Mouse (Mus musculus): ENCODE results near the gene Barhl1. TPM values are rescaled to one million over a fixed set of nuclear protein-coding genes. Genes with fewer than 3 reads are reported as not detected.

Gene Barhl1
- polyA plus RNA-seq, 1 experiment from 2014 or later, result 7.5 TPM

Other genes starting within 250 kb of the Barhl1 start
- 1.5 TPM in 2 replicates for gene Spaca9, start 216.9 kb downstream of the Barhl1 start, polyA plus RNA-seq (2015; fragmentation: Nextera tagmentation; extraction: Ambion mirVana)
- gene Ak8, start 216.5 kb downstream of the Barhl1 start, polyA plus RNA-seq (2015; fragmentation: Nextera tagmentation; extraction: Ambion mirVana), result 1.7 and 1.8 TPM in 2 replicates
- 14.2 and 14.4 TPM in 2 replicates for gene Gtf3c4, start 76.3 kb downstream of the Barhl1 start, polyA plus RNA-seq (2015; fragmentation: Nextera tagmentation; extraction: Ambion mirVana)
- 11.0 and 12.3 TPM in 2 replicates for gene Ddx31, start 76.3 kb downstream of the Barhl1 start, polyA plus RNA-seq (2015; fragmentation: Nextera tagmentation; extraction: Ambion mirVana)
- 0.47 and 0.49 TPM in 2 replicates for gene Cfap77, start 138.4 kb upstream of the Barhl1 start, polyA plus RNA-seq (2015; fragmentation: Nextera tagmentation; extraction: Ambion mirVana)
- gene Ttf1, start 143.6 kb upstream of the Barhl1 start, polyA plus RNA-seq (2015; fragmentation: Nextera tagmentation; extraction: Ambion mirVana), result 5.7 and 8.0 TPM in 2 replicates
- gene Setx, start 207.5 kb upstream of the Barhl1 start, polyA plus RNA-seq (2015; fragmentation: Nextera tagmentation; extraction: Ambion mirVana), result 10.2 and 11.5 TPM in 2 replicates

Measured in neural tube, embryonic 15.5 days (tissue).